Mouse (Mus musculus): ENCODE results near the gene Fam219a.
A peak's percentile ranks its signal among the peaks of the same experiment; 100 is the strongest.

Gene Fam219a

GRCm38 (mm10) chr4:41553116-41553515 is 16.2 kb downstream of the Fam219a start:
- no peak for DNase-seq (ENCODE audit: low spot score)

DNA sequence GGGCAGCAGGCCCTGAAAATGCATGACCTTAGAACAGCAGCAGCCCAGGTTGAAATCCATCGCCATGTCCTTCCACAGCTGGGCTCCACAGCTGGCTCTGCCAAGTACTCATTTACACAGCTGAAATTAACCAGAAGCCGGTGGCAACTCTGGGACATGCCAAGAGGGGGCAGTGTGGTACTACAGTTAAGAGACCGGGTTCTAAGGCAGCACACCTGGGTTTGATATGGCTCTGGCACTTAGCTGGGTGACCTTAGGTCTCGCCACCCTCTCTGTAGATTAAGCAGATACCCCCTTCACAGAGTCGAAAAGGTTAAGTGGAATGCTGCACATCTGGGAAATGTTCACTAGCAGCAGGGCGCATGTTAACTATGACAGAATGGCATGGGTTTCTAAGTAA is 16.8 kb downstream of the Fam219a start:
- DNase-seq (ENCODE audit: low spot score) = peak; percentile 62

- DNase-seq (ENCODE audit: low spot score) = no peak
Observed at GRCm38 (mm10) chr4:41547086-41547485, 22.3 kb downstream of the Fam219a start.

DNA sequence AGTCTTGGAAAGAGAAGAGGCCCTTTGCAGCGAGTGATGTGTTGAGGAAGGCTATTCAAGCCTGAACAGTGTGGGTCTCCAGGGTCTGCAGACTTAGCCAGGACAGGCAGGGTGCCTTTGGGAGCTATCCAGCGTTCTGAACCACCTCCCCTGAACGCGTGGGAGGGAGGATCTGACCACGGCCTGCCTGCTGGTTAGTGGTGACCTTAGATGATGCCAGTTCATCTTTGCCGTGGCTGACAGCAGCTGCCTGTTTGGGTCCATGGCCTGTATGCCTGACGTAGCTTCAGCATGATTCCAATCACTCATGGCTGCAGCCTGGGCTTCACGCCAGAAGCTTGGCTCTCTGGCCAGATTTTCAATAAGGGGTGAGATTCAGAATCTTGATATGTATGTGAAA is 23.4 kb downstream of the Fam219a start:
- DNase-seq (ENCODE audit: low spot score) = peak; percentile 66

GRCm38 (mm10) chr4:41542136-41542535 is 27.2 kb downstream of the Fam219a start:
- no peak for DNase-seq (ENCODE audit: low spot score)

- no peak for DNase-seq (ENCODE audit: low spot score)
Observed at GRCm38 (mm10) chr4:41534866-41535265, 34.5 kb downstream of the Fam219a start.

GRCm38 (mm10) chr4:41532420-41532819 is 36.9 kb downstream of the Fam219a start:
- DNase-seq (ENCODE audit: low spot score) = peak; percentile 37

DNA sequence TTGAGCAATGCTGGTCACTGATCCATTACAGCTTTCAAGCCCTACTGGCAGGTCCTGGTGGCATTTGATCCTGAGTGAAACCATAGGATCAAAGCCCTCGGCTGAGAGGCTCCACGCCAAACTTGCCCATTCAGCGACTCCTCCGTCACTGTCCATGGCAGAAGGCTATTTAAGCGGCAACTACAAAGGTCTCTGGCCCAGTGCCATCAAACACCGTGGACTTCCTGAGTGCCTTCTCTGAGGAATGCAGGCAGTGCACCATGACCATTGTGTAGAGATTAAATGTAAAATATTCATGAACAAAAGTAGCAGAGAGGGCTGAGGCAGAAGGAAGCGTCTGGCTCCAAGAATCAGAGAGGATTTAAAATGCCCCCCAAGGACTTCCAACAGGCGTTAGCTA is 41.3 kb downstream of the Fam219a start:
- peak; percentile 29 for DNase-seq (ENCODE audit: low spot score)

DNA sequence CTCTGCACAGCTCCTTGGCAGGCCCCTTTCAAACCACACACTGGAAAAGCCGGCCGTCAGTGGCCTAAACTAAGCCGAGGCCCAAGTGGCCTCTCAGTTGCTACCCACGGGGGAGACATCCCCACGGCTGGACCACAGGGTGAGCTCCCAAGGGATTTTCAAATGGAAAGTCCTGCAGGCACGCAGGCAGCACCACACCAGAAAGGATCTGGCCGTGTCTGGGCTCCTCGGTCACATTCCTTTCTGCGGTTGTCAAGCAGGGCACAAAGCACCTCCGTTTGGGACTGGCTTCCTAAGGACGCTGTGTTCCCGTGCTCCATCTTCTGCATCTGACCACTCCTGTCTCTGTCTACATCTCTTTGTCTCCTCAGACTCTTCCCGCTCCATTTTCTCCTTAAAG is 42.3 kb downstream of the Fam219a start:
- no peak for DNase-seq (ENCODE audit: low spot score)

- no peak for DNase-seq (ENCODE audit: low spot score)
Observed at GRCm38 (mm10) chr4:41526553-41526952, 42.8 kb downstream of the Fam219a start.

- DNase-seq (ENCODE audit: low spot score) = no peak
Observed at GRCm38 (mm10) chr4:41524829-41525228, 44.5 kb downstream of the Fam219a start.

DNA sequence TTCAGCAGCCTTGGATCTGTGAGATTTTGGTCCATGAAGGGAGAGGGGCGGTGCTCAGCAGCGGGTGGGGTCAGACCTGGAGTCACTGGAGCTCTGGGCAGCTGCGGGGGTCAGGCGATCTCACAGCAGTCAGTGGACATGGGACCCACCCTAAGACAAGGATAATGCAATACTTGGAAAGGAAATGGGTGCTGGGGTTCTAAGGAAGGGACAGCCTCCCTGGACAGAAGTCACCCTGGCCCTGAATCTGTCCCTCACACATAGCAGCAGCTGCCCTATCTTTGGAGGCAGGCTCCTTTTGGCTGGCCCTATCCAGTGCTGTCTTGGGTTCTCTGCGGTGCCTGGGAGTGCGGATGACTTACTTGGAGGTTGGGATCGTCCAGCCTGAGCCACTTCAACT is 45.5 kb downstream of the Fam219a start:
- no peak for DNase-seq (ENCODE audit: low spot score)

DNA sequence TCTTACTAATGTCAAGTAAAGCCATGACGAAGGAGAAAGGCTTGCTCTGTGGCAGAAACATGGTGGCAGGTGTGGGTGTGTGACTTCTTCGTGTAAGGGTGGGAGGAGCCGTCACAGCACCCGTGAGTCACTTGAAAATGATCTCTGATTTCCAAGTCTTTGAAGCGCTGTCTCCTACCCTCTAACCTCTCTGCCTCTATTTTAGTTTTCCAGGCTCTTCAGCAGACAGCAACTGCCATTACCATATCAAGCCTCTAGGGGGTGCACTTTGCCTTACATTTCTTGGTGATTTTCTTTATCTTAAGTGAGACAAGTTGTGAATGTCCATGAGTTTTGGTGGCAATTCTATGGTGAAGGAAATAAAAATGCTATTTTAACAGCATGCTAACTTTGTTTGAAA is 46.5 kb downstream of the Fam219a start:
- no peak for DNase-seq (ENCODE audit: low spot score)

GRCm38 (mm10) chr4:41522136-41522535 is 47.2 kb downstream of the Fam219a start:
- DNase-seq (ENCODE audit: low spot score) = no peak

GRCm38 (mm10) chr4:41520641-41521040 is 48.7 kb downstream of the Fam219a start:
- no peak for DNase-seq (ENCODE audit: low spot score)

DNA sequence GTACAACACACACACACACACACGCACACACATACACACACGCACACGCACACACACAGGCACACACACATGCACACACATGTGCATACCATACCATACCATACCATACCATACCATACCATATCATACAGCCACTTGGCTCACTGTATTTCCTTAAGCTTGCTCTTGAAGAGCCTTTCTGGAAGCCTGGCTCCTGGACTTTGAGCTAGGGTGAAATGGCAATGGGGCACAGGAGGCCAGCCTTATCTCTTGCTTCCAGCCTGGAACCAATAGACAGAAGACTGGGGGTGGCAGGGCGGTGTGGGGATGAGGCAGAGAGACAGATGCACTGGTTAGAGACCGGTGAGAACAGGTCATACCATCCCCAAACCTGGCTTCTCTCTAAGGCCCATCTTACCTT is 50.1 kb downstream of the Fam219a start:
- no peak for DNase-seq (ENCODE audit: low spot score)

- no peak for DNase-seq (ENCODE audit: low spot score)
Observed at GRCm38 (mm10) chr4:41518349-41518748, 51.0 kb downstream of the Fam219a start.

GRCm38 (mm10) chr4:41517233-41517632 is 52.1 kb downstream of the Fam219a start, which contains the start of gene 1110017D15Rik:
1110017D15Rik (minus strand) TSS chr4:41517333.
- no peak for DNase-seq (ENCODE audit: low spot score)

DNA sequence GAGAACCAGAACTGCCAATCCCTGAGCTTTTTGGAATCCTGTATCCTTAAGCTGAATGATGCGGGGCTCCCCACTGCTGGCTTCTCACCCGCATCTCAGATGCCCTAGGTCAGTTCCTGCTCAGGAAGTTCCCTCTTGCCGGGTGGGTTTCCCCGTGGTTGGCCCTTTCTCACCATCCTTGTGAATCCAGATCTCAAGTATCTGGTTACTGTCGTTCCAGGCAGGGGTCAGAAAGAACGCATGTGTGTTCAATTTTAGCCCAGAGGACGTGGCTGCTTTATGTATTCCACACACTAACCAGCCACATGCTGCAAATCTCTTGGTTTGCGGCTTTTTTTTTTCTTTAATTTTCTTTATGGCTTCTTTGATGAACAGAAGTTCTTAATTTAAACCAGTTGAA is 55.6 kb downstream of the Fam219a start:
- DNase-seq (ENCODE audit: low spot score) = no peak

DNA sequence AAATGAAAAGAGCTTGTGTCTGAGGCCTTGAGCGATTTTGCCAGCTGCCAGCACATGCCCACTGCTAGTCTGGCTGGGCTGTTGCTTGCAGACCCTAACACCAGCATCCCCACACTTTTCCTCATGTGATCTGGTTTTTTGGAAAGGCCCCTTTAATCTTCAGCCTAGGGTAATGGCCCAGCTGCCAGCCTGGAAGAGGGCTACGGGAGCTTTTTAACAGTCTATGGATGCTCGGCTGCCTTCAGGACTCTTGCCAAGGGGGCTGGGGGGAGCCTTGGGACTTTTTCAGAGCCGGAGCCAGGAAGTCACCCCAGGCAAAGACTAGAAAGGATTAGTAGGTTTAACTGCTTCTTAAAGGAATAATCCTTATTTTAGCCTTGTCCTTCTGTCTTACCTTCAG is 56.0 kb downstream of the Fam219a start:
- no peak for DNase-seq (ENCODE audit: low spot score)

DNA sequence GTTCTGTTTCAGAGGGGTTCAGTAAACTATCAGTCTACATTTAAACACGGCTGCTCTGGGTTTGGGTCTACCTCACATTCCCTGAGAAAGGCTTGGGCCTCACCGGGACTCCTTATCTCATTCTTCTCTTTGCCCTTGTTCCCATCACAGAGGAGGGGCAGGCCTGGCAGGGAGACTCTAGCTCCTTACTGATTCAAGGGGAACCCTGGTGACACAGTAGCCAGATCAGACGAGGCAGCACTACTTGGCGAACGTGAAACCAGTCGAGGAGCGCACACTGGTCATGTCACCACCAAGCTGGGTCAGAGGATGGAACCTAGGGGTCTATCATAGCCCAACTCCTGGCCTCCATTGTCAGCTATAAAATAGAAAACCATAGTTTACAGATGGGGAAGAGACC is 61.3 kb downstream of the Fam219a start:
- no peak for DNase-seq (ENCODE audit: low spot score)

DNA sequence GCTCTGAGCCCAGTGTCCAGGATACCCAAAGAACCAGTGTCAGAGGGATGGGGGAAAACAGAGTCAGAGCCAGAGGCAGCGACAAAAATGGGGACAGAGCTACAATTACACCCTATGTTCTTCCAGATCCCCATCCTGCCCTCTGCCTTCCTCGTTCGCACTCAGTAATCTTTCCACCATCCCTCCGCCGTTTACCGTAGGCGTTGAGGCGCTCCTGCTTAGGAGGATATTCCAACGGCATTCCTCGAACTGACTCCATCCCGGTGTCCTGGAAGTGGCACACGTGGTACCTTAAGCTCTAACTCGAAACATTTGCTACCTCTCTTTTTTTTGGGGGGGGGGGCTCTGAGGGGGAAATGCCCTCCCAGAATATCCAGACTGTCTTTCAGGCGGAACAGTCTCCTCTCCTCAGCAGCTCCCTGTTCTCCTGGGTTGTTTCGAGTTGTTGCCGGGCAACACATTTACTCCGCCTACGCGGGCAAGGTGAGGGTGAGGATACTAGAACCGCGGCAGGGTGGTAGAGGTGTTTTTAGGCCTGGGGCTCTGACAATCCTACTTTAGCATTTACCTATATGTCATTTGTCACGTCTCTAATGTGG is 61.9 kb downstream of the Fam219a start:
- DNase-seq (ENCODE audit: low spot score) = no peak

DNA sequence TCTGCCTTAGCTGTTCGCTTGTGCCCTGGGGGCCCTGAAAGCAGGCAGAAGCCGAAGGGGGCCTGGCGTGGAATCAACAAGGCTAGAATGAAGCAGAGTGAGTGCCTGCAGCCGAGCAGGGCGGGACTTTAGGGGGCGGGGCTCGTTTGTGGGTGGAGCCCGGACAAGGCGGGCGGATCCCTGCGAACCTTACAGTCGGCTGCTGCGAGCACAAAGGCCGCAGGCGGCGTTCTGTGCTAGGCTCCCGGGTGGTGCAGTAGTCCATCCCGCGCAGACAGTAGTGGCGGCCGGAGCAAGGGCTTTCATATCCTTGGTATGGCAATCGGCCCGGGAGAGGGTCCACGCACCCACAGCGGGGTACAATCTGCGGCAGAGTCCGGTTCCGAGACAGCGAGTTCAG is 62.4 kb downstream of the Fam219a start:
- peak; percentile 87 for DNase-seq (ENCODE audit: low spot score)

DNA sequence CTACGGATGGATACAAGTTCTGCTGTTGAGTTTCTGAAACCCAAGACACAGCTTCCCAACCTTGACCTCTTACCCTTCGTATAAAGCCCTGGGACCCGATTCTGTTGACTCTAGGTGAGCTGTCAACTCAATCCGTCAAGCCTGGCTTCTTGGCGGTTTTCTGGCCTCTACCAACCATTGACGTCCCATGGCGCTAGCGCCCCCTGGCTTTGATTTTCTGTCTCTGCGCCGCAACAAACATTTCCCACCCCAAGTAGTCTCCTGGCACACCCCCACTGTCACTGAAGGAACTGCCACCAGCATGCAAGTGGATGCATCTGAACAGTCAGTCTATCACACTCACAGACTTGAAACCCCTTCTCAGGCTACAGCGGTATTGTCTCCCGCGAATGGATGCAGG is 63.2 kb downstream of the Fam219a start:
- peak; percentile 54 for DNase-seq (ENCODE audit: low spot score)

DNA sequence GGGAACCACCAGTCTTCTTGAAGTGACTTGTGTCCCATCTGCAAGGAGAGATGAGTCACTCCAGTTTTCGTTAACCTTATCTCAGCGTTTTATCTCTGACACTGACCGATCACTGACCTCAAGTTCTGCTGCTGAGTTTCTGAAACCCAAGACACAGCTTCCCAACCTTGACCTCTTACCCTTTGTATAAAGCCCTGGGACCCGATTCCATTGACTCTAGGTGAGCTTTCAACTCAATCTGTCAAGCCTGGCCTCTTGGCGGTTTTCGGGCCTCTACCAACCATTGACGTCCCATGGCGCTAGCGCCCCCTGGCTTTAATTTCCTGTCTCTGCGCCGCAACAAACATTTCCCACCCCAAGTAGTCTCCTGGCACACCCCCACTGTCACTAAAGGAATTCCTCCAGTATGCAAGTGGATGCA is 64.2 kb downstream of the Fam219a start:
- DNase-seq (ENCODE audit: low spot score) = no peak

Data from ovary, postnatal 36 days (tissue).